Mouse (Mus musculus) brain, embryonic 14.5 days (tissue): ENCODE measurements around the gene Thap3.

Experiments
- CTCF ChIP-seq: fragments of 200-500 bp; IDR thresholded peaks from 2 replicates; pipeline ENCODE4 v1.5.1; 2012; ENCODE audit warnings: inconsistent platforms, mild to moderate bottlenecking, moderate library complexity, borderline replicate concordance; ENCODE audit not compliant: insufficient read depth, insufficient read length; ENCODE audit errors: extremely low read depth
- POLR2A ChIP-seq: fragments of 200-500 bp; IDR thresholded peaks from 2 replicates; pipeline ENCODE4 v1.6.1; 2012; ENCODE audit warnings: mild to moderate bottlenecking, inconsistent platforms, borderline replicate concordance; ENCODE audit not compliant: poor library complexity, insufficient read depth, insufficient read length, severe bottlenecking; ENCODE audit errors: extremely low read depth

DNA sequence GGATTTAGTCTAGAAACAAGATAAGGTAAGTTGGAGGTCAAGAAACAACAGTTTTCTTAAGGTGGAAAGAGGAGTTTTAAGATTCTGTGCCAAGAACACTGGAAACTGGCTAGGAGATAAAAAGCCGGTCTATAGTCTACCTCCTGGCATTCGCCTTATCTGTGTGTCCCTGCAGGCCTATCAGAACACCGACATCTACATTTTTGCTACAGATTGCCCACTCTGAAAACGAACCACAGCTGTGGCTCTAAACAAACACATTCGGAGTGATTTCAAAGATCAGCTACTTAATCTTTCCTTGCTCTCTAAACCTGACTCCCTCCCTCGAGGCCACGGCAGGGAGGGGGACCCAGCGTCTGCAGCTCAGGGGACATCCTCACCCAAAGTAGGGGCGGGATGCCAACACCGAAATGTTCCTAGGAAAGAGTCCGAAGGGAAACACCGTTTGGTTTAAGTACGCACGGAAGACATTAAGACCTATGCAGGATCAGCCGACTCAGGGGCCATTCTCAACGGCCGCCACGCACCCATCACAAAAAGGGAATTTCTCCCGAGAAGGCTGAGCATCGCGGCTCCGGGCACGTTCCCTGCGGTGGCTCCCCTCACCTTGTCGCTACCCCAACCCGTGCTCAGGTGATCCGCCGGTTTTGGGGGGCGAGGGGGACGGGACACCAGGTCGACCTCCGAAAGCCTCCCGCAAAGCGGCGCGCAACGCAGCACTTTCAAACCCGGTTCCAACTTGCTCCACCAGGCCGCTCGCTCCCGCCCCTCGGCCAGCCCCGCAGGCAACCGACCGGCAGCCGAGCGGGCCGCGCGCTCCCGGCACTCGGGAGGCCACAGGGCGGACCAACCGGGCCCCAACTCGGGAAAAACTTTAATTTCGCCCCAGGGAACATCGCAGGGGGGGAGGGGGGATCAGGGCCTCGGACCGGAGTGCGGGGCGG lies 5.7 kb upstream of the Thap3 start:
- no peak for TF ChIP-seq CTCF
- no peak for TF ChIP-seq POLR2A
